Mouse (Mus musculus) T-helper 2 cell (primary cell): ENCODE results near the gene Mpp3.

Experiments
- in situ Hi-C: fragments of 300-600 bp; cut with MboI, MseI; formaldehyde crosslinking; loops from one replicate; pipeline ENCODE4 v1.15.1; 2025; ENCODE audit warnings: high pct_unique_total_duplicates

Gene Mpp3

DNA sequence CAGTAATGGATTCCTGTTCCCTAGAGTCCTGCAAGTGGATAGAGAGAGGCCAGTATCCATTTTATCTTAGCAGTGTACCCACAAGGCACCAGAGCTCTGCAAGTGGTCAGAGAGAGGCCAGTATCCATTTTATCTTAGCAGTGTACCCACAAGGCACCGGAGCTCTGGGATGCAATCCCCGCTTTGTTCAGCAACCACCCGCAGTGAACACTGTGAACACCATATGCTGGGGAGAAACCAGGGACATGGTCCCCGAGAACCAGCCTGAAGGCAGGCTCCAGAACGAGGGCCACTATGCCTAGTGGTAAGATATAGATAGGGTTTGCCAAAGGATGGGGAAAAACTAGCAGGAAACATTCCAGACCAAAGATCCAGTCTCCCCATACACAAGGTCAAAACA is 49.1 kb downstream of the Mpp3 start:
- in situ Hi-C loops, result no loop called here

DNA sequence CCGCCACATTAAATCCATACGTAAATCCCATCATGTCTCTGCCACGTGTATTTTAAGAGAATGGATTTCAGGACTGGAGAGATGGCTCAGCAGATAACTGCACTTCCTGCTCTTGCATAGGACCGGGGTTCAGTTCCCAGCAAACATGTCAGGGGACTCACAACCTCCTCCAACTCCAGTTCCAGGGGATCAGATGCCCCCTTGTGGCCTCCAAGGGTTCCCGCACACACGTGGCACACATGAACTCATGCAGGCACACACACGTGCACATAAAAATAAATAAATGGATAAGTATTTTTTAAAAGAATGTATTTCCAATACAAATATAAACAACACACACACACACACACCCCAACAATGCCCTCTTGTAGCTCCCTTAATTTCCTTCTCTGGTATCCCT is 51.3 kb downstream of the Mpp3 start:
- in situ Hi-C loops, result no loop called here

DNA sequence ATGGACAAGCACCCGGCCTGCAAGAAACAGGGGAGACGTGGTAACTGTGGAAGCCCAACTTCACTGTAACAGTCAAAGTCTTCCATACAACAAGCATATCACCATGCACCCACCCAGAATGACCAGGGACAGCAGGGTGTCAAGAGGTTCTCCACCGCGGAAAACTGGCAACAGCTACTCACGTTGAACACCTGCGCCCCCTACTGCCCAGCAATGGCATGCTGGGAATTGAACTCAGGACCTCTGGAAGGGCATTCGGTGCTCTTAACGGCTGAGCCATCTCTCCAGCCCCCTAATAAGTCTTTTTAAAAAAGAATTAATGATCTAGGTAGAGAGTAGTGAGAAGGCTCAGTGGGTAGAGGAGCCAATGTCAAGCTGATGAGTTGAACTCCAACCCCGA is 53.3 kb downstream of the Mpp3 start:
- in situ Hi-C loops, result no loop called here

DNA sequence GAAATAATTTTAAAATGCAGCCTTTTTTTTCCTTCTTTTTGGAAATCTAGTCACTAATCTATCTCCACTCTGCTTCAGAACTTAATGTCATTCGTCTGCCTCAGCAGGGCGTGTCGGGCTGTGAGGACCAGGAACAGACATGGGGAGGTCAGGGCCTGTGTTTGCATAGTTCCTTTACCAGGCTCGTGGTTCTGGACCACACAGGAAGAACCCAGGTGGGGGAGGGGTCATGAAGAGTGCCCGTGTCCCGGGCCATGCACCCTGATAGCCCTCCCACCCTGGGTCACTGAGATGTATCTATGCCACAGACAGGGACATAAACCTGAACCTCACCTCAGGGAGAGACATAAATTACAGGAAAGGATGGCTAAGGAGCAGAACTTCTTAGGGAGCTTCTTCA is 54.1 kb downstream of the Mpp3 start:
- in situ Hi-C loops, result no loop called here

DNA sequence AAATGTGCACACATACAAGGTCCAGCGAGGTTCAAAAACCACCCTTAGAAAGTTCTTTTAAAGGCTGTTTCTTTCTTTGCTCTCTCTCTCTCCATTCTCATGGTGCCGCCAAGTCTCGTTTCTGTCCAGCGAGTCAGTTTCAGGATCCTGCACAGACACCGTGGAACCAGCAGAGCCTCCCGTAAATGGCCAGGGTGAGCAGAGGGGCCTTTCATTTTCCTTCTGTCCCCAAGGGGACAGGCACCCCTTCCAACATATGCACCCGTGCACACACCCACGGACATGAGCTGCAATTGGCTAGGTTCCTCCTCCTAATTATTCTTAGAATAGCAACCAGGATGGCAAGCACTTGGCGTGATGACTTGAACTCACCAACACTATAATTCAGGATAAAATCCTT is 54.8 kb downstream of the Mpp3 start:
- in situ Hi-C loops, result no loop called here

DNA sequence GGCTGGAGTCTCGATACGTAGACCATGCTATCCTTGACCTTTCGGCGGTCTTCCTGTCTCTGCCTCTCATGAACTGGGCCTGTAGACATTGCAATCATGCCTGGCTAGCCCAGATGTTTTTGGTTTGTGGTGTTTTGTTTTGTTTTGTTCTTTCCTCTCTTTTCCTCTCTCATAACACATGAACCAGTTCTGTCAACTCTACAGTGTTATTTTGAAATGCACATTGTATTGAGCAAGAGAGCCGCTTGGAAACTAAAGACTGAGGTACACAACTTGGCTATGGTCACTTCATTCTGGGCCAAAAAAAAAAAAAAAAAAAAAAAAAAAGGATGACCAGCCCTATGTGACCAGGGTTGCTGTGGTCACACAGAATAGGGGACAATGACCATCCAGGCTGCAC is 55.6 kb downstream of the Mpp3 start:
- in situ Hi-C loops, result no loop called here

DNA sequence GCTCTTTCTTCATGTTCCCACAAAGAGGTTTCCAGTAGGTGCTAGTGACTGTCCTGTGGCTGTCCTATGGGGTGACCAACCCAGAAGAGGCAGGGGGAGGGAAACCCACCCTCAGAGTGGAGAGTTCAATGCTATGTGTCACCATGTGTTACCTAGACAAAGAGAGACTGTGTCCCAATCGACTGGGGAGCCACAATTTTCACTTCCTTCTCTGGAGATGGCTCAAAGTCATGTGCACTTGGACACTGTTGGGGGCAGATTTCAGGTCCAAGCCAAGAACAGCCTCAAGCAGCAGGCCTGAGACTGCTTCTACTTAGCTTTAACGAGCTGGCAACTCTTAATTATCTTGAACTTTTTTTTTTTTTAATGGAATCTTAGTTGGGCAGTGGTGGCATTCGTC is 56.2 kb downstream of the Mpp3 start:
- in situ Hi-C loops, result no loop called here

DNA sequence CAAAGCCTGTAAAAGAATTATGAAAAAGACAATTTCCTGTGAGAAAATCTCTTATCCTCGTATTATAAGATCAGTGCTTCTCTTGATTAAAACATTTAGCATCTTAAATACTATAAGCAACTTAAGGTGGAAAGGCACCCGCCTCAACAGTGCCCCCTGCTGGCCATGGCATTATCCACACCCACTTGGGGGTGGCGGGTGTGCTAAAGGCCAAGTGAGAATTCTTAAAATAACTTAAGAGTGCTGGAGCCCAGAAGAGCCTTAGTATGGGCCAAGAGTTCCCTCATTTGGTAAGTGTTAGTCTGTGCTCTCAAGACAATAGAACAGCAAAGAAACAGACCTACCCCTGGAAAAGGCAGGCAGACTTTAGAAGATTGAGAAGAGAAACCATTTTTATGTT is 56.9 kb downstream of the Mpp3 start:
- in situ Hi-C loops, result no loop called here

DNA sequence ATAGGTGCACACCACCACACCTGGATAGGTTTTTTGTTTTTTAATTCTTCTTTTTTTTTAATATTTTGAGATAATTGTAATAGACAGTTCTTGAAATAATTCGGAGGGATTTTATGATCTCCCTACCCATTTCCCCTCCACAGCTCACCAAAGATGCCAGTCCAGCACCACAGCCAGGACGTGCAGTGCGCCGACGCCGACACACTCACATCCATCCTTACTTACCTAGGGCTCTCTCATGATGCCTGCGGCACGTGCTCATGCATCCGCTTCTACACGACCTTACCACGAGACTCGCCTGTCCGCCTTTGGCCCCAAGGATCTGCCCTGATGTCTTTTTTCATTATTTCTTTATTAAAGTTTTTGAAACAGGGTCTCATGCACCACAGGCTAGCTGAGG is 58.4 kb downstream of the Mpp3 start:
- in situ Hi-C loops, result loop anchor here (5.0 kb wide), 1 partner anchor 48 kb away; no protein-coding TSS in a partner anchor

DNA sequence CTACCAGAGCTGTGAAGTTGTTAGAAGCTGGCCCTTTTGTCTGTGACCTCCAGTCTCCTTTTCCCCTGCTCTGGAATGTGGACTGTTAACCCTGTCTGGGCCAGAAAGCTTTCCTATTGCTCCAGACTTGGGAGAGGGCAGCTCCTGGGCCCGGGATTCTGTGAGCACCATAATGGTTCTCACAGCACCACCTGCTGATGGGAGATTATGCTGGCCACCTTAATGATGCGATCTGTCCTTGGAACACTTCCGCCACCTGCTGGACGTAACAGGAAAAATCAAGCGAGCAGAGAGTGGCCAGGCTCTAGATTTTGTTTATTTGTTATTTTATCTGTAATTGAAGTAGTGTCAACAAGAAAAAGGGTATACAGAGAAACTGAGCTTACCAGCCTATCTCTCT is 59.5 kb downstream of the Mpp3 start:
- in situ Hi-C loops, result loop anchor here (5.0 kb wide), 1 partner anchor 46 kb away; no protein-coding TSS in a partner anchor

DNA sequence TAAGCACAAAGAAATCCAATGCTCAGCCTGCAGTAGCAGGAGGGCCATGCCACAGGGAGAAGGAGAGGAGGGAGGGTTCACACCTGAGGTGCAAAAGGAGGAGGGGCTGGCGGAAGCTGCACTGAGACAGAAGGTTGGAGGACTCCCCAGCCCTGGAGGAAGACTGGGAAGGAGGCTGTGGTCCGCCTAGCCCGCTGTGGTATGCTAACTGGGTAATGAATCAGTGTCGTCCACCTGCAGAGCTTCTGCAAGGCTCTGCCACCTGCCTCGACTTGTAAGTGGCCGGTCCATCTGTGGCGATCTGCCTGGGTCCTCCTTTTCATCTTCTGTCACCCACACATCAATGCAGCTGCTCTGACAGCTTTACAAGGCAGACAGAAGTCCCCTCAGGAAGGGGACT is 60.0 kb downstream of the Mpp3 start:
- in situ Hi-C loops, result loop anchor here (5.0 kb wide), 1 partner anchor 46 kb away; no protein-coding TSS in a partner anchor

DNA sequence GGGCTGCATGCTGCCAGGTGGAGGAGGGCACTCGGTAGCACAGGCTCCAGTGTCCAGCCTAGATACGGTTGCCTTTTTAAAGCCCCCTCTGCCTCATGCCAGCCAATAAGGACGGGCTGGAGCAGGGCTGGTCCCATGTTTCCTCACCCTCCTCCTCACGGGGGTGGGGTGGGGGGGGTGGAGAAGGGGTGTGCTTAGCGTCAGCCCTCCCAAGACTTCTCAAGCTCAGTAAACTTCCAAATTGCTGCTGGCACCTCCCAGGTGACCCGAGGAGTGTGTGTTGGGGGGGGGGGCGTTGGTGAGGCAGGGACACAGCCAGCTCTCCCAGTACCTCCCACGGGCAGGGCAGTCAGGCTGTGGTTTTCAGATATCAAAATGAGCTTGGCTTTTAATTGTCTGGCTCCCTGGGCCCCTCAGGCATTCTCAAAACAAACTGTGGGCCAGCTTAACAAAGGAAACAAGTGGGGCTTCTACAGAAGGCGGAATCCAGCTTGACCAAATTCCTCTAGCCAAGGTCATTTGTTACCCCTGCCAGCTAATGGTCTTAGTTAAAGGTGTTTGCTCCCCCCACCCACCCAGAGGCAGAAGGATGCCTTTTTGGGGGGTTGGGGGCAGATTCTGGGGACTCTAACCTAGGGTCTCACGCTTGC is 61.2 kb downstream of the Mpp3 start, which contains the start of gene Sost:
Gene Sost (minus strand): TSS at position 51 of the 650 bp plus-strand sequence.
- in situ Hi-C loops, result loop anchor here (5.0 kb wide), 1 partner anchor 45 kb away; no protein-coding TSS in a partner anchor

DNA sequence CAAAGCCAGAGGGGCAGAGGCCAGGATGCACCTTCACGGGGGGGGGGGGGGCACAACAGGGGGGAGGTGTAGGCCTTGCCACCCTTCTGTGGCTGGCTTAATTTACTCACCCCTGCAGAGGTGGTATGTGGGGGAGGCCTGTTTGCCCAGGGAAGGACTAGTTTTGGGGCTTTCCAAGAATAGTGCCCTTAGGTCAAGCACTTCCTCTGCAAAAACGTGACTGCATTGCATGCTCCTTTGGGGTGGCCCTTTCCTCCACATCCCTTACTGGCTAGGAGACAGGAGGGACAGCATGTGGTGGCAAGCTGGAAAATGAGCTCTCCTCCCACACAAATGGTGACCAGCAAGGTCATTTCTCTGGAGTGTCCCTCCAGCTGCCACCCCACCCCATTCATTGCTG is 62.7 kb downstream of the Mpp3 start:
- in situ Hi-C loops, result loop anchor here (5.0 kb wide), 1 partner anchor 43 kb away; no protein-coding TSS in a partner anchor

DNA sequence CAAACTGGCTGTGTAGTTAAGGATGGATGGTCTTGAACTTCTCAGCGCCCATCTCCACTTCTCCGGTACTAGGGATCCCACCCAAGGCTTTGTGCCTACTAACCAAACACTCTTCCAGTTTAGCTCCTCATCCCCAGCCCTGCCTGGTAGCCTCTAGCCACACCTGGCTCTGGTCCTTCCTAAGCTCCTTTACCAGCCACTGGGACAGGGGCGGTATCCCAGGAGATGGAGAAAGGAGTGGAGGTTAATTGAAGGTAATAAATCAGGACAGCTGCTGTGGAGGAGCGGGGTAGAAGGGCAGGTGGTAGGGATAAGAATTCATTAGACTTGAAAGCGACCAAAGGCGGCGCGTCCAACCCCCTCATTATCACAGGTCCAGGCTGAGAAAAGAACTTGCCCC is 63.6 kb downstream of the Mpp3 start:
- in situ Hi-C loops, result loop anchor here (5.0 kb wide), 1 partner anchor 42 kb away; no protein-coding TSS in a partner anchor

DNA sequence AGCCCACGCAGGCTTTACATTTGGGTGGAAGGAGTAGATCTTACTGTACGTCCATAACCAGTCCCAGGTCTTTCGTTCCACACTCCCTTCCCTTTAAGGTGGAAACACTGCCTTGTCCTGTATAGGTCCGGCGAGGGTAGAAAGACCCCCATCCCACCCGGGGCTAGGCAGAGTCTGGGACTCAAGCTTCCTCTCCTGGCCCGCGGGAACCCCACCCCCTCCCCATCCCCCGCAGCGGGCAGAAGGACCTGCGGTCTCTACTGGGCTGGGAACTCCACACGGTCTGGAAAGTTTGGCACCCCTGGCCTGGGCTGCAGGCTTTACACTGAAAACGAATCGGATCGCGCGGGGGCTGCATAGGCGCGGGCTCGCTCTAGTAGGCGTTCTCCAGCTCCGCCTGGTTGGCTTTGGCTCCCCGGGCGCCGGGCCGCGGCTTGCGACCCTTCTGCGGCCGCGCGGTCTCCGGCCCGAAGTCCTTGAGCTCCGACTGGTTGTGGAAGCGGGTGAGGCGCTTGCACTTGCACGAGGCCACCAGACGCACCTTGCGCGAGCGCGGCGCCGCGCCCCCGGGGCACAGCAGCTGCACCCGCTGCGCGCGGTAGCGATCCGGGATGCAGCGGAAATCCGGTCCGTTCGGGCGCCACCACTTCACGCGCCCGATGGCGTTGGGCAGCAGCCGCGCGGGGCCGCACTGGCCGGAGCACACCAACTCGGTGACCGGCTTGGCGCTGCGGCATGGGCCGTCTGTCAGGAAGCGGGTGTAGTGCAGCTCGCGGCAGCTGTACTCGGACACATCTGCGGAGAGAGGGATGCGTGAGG is 64.6 kb downstream of the Mpp3 start:
- in situ Hi-C loops, result no loop called here

DNA sequence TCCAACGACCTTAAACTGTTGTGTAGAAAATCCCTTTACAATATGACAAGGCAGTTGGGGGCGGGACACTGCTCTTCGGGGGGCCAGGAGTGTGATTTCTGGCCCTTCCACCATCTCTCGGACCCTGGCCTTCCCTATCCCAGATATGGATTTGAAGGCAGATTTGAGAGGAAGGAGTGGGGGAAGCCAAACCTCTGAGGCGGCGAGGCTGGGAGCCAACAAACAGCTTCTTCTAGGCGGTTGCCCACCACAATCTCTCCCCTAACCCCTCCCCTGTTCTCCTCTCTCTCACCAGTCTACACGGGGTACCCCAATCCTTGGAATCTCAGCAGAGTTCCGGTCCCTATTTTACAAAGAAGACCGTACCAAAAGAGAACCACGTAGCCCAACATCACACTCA is 65.2 kb downstream of the Mpp3 start:
- in situ Hi-C loops, result no loop called here

DNA sequence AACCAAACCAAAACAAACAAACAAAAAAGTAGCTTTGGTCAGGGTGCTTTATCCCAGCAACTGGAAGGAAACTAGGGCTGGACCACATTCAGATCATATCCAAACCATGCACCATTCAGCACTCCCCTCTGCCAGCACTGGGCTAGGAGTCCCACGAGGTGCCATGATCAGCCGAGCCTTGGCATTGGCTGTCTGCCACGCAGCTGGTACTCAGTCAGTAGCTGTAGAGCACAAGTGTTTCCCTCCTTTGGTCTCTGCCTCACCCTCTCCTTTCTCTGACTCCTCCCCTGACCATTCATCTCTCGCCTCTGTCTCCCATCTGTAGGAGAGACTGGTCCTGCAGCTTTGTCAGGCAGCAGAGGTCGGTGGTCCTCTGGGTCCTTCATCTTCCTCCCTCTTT is 70.8 kb downstream of the Mpp3 start:
- in situ Hi-C loops, result no loop called here

DNA sequence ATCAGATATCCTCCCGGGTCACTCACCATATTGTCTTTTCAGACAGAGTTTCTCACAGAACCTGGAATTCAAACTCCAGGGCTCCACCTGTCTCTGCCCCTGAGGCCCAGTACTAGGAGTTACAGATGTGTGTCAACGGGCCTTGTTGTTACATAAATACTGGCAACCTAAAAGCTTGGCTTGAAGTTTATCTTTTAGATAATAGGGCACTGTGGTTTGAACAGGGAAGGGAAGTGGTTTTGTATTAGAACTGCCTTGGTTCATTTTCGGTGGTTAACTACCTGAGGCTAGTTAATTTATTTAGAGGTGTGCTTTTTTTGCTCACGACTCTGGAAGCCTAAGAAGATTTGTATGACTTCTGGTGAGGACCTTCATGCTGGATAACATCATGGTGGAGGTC is 74.8 kb downstream of the Mpp3 start:
- in situ Hi-C loops, result no loop called here

DNA sequence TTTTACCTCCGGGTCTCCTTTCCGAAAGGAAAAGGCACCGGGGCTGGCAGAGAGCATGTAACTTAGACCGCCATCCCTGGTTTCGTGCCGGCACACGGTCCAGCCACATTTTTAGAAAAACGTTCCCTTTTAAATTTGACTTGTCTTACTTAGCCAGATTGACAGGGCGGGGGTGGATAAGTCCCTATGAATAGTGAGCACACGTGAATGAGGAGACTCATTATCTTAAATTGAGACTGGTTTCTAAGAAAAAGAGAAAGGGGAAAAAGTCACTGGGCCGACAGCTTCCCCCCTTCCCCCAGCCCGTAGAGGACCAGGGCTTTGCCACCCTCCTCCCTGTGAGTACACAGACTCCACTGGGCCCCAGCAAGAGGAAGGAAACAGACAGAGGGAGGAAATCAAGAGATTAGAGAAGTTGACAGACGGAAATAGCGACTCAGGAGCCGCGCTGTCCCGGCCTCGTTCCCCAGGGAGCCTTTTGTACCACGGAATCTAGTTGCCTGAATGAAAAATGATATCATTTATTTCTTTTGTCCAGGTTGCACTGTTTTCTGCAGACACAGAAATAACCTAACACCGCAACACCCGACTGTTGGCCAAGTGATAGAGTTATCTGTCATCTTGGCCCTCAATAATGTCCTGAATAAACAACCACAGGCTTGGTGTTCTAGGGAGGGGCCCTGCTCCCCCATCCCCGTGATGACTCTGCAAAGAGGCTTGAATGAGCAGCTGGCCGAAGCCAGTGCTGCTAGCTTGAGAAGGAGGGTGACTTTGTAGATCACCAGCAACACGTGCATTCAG is 75.5 kb downstream of the Mpp3 start:
- in situ Hi-C loops, result no loop called here

DNA sequence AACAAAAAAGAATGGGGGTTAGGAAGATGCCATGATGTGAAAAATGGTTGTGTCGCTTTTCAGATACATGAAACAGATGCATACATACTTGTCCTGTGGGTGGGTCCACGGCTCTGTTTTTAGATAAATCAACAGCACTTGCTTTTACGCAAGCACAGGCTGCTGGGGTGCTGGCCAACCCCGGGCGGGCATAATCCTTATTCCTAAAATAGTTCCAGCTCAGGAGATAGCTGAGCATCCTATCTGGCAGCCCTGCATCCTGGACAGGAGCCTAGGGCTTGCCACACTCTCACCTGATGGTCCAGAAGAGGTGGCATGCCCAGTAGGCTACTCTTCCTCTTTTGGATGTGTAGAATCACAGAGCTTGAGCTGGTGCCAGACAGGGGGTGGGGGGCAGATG is 78.2 kb downstream of the Mpp3 start:
- in situ Hi-C loops, result no loop called here
